Mouse (Mus musculus): ENCODE results near the gene Slc46a3. TPM values are rescaled to one million over a fixed set of nuclear protein-coding genes. Genes with fewer than 3 reads are reported as not detected.

Gene Slc46a3
- polyA plus RNA-seq, 1 experiment from 2014 or later: 1.8 TPM

DNA sequence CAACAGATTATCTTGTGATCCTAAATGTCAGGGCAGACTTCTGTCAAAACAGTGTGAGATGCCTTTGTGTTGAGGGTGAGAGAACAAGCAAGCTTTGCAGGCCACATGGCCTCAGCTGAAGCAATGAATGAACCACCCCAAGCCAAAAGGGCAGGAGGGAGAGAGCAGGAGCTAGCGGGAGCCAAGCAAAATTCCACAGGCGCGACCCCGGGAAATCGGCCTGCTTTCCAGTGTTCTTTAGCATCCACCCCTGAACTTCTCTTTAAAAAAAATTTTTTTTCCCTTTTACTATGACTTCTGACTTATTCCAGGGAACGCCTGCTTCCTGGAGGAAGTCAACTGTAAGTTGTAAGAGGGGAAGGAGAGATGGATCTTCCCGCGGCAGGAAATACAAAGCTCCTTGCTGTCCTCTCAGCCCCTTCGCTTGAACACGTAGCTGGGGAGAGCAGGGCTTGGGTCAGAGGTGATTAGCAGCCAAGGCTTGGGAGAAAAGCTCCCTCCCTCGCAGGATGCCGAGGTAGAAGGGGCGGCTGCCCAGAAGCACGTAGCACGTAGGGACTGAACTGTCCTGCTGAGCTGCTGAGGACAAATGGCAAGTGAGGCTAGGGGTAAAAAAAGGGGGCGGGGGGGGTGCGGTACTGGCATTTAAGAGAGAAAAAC lies 59.6 kb downstream of the Slc46a3 start:
- no peak overlapping the region for H3K9ac ChIP-seq (ENCODE audit: low read depth, low read length)
- no peak overlapping the region; the same call in 1 of the 2 replicates for H3K4me2 ChIP-seq (replicated peaks; ENCODE audit: low read depth, low read length)
- H3K27ac ChIP-seq (ENCODE audit: low read depth, low read length): no peak overlapping the region
- 0 out of 2 replicates have a peak, but pooled peaks cover 3% of the 10 kb centered on the region for H3K27me3 ChIP-seq (ENCODE audit: control insufficient read depth, insufficient read depth, low read length)
- no peaks in the 10 kb centered on the region for H3K36me3 ChIP-seq (ENCODE audit: control insufficient read depth, insufficient read depth, low read length)
- 5% methylated on average over 17 of the region's 17 CpGs for WGBS
- no peak overlapping the region for H3K4me3 ChIP-seq (ENCODE audit: low read length)
- peaks cover 6% of the 10 kb centered on the region; the same call in 1 of the 2 replicates for H3K4me1 ChIP-seq (ENCODE audit: control insufficient read depth, insufficient read depth, low read length)
- no peaks in the 10 kb centered on the region for H3K9me3 ChIP-seq (ENCODE audit: control insufficient read depth, low read length)
- ATAC-seq (ENCODE audit: low FRiP score, low TSS enrichment): no peak

DNA sequence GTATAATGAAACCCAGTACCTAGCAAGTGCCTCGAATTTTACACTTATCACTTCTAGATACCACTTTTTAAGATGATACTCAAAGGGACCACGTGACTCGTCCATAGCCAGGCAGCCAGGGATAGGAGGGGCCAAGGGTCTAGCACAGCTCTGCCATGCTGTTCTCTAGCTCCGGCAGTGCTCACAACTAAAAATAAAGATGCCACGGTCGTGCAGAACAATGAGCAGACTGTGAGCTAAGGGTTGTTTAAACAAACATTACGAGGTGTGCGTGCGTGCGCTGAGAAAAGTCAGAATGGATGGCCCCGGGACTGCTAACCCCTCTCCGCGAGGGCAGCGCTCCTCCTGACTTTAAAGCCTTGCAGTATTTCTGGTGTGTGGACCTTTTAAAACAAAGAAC lies 61.8 kb downstream of the Slc46a3 start:
- Histone ChIP-seq H3K36me3 (ENCODE audit: control insufficient read depth, insufficient read depth, low read length) (no peaks in the 10 kb centered on the region), H3K27ac (ENCODE audit: low read depth, low read length) (no peak overlapping the region), H3K9me3 (ENCODE audit: control insufficient read depth, low read length) (no peaks in the 10 kb centered on the region), H3K9ac (ENCODE audit: low read depth, low read length) (no peak overlapping the region), H3K4me1 (ENCODE audit: control insufficient read depth, insufficient read depth, low read length) (peaks cover 6% of the 10 kb centered on the region; the same call in 1 of the 2 replicates), H3K27me3 (ENCODE audit: control insufficient read depth, insufficient read depth, low read length) (0 out of 2 replicates have a peak, but pooled peaks cover 3% of the 10 kb centered on the region), H3K4me2 (replicated peaks; ENCODE audit: low read depth, low read length) (no peak overlapping the region; the same call in 1 of the 2 replicates), H3K4me3 (ENCODE audit: low read length) (no peak overlapping the region)
- ATAC-seq (ENCODE audit: low FRiP score, low TSS enrichment): no peak
- WGBS: 35% methylated on average over 14 of the region's 14 CpGs

DNA sequence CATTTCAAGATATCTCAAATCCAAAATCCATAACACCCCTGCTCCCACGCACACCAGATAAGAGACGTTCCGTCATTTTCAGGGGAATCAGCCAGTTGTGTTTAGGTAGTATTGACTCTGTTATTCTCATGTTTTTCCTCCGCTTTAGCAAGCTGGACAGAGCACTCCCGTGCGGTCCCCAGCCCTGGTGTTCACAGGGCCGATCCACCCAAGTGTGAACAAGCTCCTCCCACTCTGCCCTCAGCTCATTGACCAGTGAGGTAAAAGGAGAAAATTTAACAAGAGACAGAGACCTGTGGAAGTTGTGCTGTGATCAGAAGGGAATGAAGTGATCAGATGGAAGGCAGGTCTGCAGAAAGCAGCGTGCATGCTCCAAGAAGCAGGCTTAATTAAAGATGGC lies 65.8 kb downstream of the Slc46a3 start:
- ATAC-seq (ENCODE audit: low FRiP score, low TSS enrichment): no peak
- Histone ChIP-seq H3K36me3 (ENCODE audit: control insufficient read depth, insufficient read depth, low read length) (no peaks in the 10 kb centered on the region), H3K27me3 (ENCODE audit: control insufficient read depth, insufficient read depth, low read length) (no peaks in the 10 kb centered on the region), H3K9me3 (ENCODE audit: control insufficient read depth, low read length) (no peaks in the 10 kb centered on the region), H3K4me1 (ENCODE audit: control insufficient read depth, insufficient read depth, low read length) (peaks cover 10% of the 10 kb centered on the region), H3K4me3 (ENCODE audit: low read length) (no peak overlapping the region), H3K4me2 (replicated peaks; ENCODE audit: low read depth, low read length) (no peak overlapping the region), H3K9ac (ENCODE audit: low read depth, low read length) (no peak overlapping the region), H3K27ac (ENCODE audit: low read depth, low read length) (no peak overlapping the region)
- WGBS: 59% methylated on average over 8 of the region's 8 CpGs

Other genes with a start within 250 kb of the Slc46a3 start
- 12.5 and 20.0 TPM in 2 replicates for gene Flt1, start 168.8 kb downstream of the Slc46a3 start, polyA plus RNA-seq (2014; fragmentation: Nextera tagmentation; extraction: Ambion mirVana)
- gene Pomp, start 34.4 kb downstream of the Slc46a3 start, polyA plus RNA-seq (2014; fragmentation: Nextera tagmentation; extraction: Ambion mirVana): 495 and 603 TPM in 2 replicates
- 2.3 and 3.3 TPM in 2 replicates for gene Mtus2, start 62.5 kb upstream of the Slc46a3 start, polyA plus RNA-seq (2014; fragmentation: Nextera tagmentation; extraction: Ambion mirVana)

Data from kidney, embryonic 14.5 days (tissue).